Mouse (Mus musculus) liver, postnatal 0 days (tissue): ENCODE measurements at regions not wholly inside any gene's neighbourhood (a gene's known extent, or its start where the extent isn't known, plus 50 kb on each side); places are given as distances from the start of the nearest gene placed in this dataset.

Source experiments
- ATAC-seq: fragments of 200-750 bp; cut with Nextera tagmentation; 2 replicates; pipeline ENCODE4 v1.8.0; 2017; ENCODE audit warnings: mild to moderate bottlenecking, moderate library complexity
- DNase-seq: peaks from one replicate; pipeline ENCODE4 v3.0.0-alpha.2; 2016
- H3K27ac ChIP-seq: fragments of 300-500 bp; sonication (generic); 2 replicates; pipeline ENCODE4 v1.5.1; 2014; ENCODE audit warnings: antibody characterized with exemption, moderate library complexity, mild to moderate bottlenecking, low read depth
- H3K27me3 ChIP-seq: fragments of 300-500 bp; sonication (generic); 2 replicates; pipeline ENCODE4 v1.6.1; 2014; ENCODE audit warnings: low read length, control low read depth, mixed read lengths; ENCODE audit not compliant: insufficient read depth
- H3K36me3 ChIP-seq: fragments of 300-500 bp; sonication (generic); replicated peaks from 2 replicates; pipeline ENCODE4 v1.6.1; 2014; ENCODE audit warnings: mild to moderate bottlenecking, control low read depth, low read length, moderate library complexity, mixed read lengths; ENCODE audit not compliant: insufficient read depth
- H3K4me1 ChIP-seq: fragments of 300-500 bp; sonication (generic); 2 replicates; pipeline ENCODE4 v1.6.1; 2014; ENCODE audit warnings: antibody characterized with exemption, mild to moderate bottlenecking, control low read depth; ENCODE audit not compliant: insufficient read depth
- H3K4me2 ChIP-seq: fragments of 300-500 bp; sonication (generic); 2 replicates; pipeline ENCODE4 v1.6.1; 2014; ENCODE audit warnings: low read depth, mild to moderate bottlenecking, low read length, moderate library complexity, mixed read lengths
- H3K4me3 ChIP-seq: fragments of 300-500 bp; sonication (generic); 2 replicates; pipeline ENCODE4 v1.5.1; 2014; ENCODE audit warnings: low read depth, low read length
- H3K9ac ChIP-seq: fragments of 300-500 bp; sonication (generic); replicated peaks from 2 replicates; pipeline ENCODE4 v1.6.1; 2014; ENCODE audit warnings: mild to moderate bottlenecking, moderate library complexity
- H3K9me3 ChIP-seq: fragments of 300-500 bp; sonication (generic); 2 replicates; pipeline ENCODE4 v1.6.1; 2016; ENCODE audit warnings: mild to moderate bottlenecking, control low read depth, low read length, mixed read lengths
- CTCF ChIP-seq: sonication (generic); IDR thresholded peaks from 2 replicates; pipeline ENCODE4 v1.5.1; 2016; ENCODE audit warnings: antibody characterized with exemption, low read depth
- EP300 ChIP-seq: IDR thresholded peaks from 2 replicates; pipeline ENCODE4 v1.6.1; 2016; ENCODE audit warnings: antibody characterized with exemption, low read depth, mild to moderate bottlenecking
- WGBS: fragments of 180-500 bp; shearing (Covaris S2); extraction: QIAGEN DNeasy Blood & Tissue Kit; methylation state at CpG from one replicate; pipeline ENCODE4 v1.1.7; 2014; ENCODE audit not compliant: insufficient replicate concordance; 5-methylcytosine and 5-hydroxymethylcytosine counted together

DNA sequence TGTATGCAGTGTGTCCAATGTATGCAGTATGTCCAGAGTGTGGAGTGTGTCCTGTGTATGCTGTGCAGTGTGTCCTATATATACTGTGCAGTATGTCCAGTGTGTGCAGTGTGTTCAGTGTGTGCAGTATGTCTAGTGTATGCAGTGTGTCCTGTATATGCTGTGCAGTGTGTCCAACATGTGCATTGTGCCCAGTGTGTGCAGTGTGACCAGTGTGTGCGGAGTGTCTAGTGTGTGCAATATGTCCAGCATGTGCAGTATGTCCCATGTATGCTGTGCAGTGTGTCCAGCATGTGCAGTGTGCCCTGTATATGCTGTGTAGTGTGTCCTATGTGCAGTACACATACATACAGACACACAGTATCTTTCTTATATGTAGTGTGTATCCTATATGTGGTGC lies 121.9 kb downstream of the Psmg1 start:
- no peaks in the 10 kb centered on the region for H3K36me3 ChIP-seq
- H3K9ac ChIP-seq: no peak overlapping the region
- no peak overlapping the region for H3K4me2 ChIP-seq
- WGBS: 87% methylated on average over 1 of the region's 1 CpGs
- DNase-seq (no peak), ATAC-seq (no peak; the same call in 1 of the 2 replicates)
- no peak overlapping the region for H3K27ac ChIP-seq
- H3K4me1 ChIP-seq: no peaks in the 10 kb centered on the region
- H3K9me3 ChIP-seq: no peaks in the 10 kb centered on the region
- no peak overlapping the region for H3K4me3 ChIP-seq
- no peaks in the 10 kb centered on the region for H3K27me3 ChIP-seq
- TF ChIP-seq CTCF: no peak
- TF ChIP-seq EP300: no peak

DNA sequence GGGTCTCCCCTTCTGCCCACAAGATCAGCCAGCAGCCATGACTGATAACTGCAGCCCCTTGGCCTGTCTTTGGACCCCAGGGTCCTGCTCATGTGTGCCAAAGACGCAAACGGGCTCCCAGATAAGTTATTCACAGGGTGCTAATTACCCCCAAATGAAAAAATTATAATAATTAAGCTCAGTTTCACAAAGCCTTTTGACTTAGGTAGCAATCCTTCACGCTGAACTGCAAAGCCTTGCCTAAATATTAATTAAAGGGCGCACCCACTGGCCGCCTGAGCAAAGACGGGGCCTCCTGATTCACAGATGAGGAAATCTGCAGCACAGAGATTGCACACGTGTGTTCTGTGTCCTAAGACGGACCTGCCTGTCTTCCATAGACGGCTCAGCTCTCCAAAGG lies 123.2 kb downstream of the Psmg1 start:
- DNase-seq: no peak

DNA sequence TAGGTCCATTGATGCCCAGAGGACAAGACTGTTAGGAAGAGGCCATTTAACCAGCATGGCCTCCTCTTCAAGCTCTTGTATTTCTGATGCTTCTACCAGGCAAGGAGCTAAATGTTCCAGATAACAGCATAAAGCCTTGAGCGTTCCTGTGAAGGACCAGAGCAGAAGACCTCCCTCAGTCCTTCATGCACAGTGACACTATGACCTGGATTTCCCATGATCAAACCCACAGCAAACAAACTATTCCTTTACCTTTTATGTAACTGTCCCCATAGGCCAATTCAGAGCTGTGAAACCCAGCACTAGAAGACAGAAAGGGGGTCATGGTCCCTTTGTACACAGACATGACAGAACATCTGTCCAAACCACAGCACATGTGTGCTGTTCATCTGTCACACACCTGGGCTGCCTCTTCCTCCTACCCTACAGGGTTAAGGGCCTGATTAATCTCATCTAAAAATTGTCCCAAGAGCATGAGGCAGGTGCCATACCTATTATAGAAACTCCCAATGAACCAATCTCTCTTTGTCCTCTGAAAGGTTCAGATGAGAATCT lies 123.8 kb downstream of the Psmg1 start:
- Histone ChIP-seq H3K4me3 (no peak overlapping the region), H3K4me1 (peaks cover 10% of the 10 kb centered on the region), H3K27ac (no peak overlapping the region), H3K4me2 (no peak overlapping the region), H3K9ac (no peak overlapping the region), H3K27me3 (no peaks in the 10 kb centered on the region), H3K9me3 (no peaks in the 10 kb centered on the region), H3K36me3 (no peaks in the 10 kb centered on the region)
- DNase-seq (no peak), ATAC-seq (no peak)
- no peak for TF ChIP-seq EP300
- TF ChIP-seq CTCF: no peak
- 70% methylated on average over 1 of the region's 1 CpGs for WGBS

More for the DNA sequence above, 123.2 kb downstream of the Psmg1 start:
- Histone ChIP-seq H3K27me3 (no peaks in the 10 kb centered on the region), H3K4me2 (no peak overlapping the region), H3K9ac (no peak overlapping the region), H3K4me1 (peaks cover 6% of the 10 kb centered on the region), H3K4me3 (no peak overlapping the region), H3K36me3 (no peaks in the 10 kb centered on the region), H3K9me3 (no peaks in the 10 kb centered on the region), H3K27ac (no peak overlapping the region)
- no peak for ATAC-seq
- TF ChIP-seq EP300: no peak
- no peak for TF ChIP-seq CTCF
- 66% methylated on average over 9 of the region's 9 CpGs for WGBS

DNA sequence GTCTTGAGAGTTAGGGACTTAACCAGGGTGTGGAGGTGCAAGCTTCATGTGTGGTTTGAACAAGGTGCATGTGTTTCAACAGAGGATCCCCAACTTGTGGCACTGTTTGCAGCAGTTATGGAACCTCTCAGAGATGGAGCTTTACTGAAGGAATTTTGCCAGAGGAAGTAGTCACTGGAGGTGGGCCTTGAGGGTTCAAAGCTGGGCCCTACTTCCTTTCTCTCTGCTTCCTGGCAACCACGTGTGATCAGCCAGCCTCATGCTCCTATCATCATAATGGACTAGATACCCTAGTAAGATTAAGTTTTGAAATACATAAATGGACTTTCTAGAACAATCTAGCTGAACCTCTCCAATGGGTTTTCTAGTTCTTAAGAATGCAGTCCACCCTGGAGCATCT lies 125.2 kb downstream of the Psmg1 start:
- no peaks in the 10 kb centered on the region for H3K9me3 ChIP-seq
- ATAC-seq (no peak), DNase-seq (no peak)
- no peak overlapping the region for H3K4me2 ChIP-seq
- H3K9ac ChIP-seq: no peak overlapping the region
- no peak overlapping the region for H3K27ac ChIP-seq
- no peaks in the 10 kb centered on the region for H3K36me3 ChIP-seq
- H3K4me1 ChIP-seq: peaks cover 10% of the 10 kb centered on the region
- no peak overlapping the region for H3K4me3 ChIP-seq
- TF ChIP-seq CTCF: no peak
- TF ChIP-seq EP300: no peak
- WGBS: 22% methylated on average over 1 of the region's 1 CpGs
- no peaks in the 10 kb centered on the region for H3K27me3 ChIP-seq

DNA sequence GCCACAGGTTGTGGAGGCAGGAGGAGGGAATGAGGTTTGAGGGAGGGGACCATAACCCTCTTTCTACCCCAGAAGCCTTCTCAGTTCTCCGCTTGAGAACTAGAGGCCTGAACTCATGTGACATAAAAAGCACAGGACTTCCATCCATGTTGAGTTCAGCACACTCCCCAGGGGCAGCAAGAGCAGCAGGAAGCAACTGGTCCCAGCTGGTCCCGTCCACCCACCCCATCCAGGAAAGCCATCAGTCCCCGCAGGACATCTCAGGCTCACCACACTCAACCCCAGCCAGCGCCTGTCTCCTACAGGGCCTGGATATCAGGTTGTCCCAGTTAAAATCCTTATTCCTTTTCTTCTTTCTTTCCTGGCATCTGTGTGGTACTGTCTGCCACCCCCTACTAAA lies 126.1 kb downstream of the Psmg1 start:
- no peak overlapping the region for H3K27ac ChIP-seq
- DNase-seq: no peak
- WGBS: 72% methylated on average over 4 of the region's 4 CpGs
- H3K4me3 ChIP-seq: no peak overlapping the region
- no peak overlapping the region for H3K9ac ChIP-seq
- H3K4me2 ChIP-seq: no peak overlapping the region
- TF ChIP-seq EP300 (no peak), CTCF (no peak)
- no peaks in the 10 kb centered on the region for H3K27me3 ChIP-seq
- H3K36me3 ChIP-seq: no peaks in the 10 kb centered on the region
- H3K9me3 ChIP-seq: no peaks in the 10 kb centered on the region
- H3K4me1 ChIP-seq: peaks cover 10% of the 10 kb centered on the region
- no peak for ATAC-seq

DNA sequence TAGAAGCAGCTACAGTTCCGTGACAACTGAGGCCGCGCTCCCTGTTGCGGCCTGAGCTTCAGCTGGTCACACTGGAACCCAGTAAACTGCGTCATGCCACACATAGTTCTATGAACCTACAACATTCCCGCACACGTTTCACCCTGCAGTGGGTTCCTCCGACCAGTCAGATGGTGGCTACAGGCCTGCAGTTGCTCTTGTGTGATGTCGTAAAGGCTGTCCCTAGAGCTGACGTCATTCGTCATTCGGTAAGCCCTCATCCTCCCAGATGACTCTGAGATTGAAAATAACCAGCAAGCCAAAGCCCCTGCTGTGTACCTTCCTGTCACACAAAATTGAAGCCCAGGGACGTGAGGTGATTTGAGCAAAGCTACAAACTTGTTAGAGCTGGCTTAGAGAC lies 126.7 kb downstream of the Psmg1 start:
- TF ChIP-seq CTCF (no peak), EP300 (no peak)
- Histone ChIP-seq H3K9me3 (no peaks in the 10 kb centered on the region), H3K27ac (no peak overlapping the region), H3K36me3 (no peaks in the 10 kb centered on the region), H3K4me1 (peaks cover 10% of the 10 kb centered on the region), H3K4me2 (no peak overlapping the region), H3K4me3 (no peak overlapping the region), H3K9ac (no peak overlapping the region), H3K27me3 (no peaks in the 10 kb centered on the region)
- ATAC-seq (no peak), DNase-seq (no peak)
- 76% methylated on average over 13 of the region's 13 CpGs for WGBS

DNA sequence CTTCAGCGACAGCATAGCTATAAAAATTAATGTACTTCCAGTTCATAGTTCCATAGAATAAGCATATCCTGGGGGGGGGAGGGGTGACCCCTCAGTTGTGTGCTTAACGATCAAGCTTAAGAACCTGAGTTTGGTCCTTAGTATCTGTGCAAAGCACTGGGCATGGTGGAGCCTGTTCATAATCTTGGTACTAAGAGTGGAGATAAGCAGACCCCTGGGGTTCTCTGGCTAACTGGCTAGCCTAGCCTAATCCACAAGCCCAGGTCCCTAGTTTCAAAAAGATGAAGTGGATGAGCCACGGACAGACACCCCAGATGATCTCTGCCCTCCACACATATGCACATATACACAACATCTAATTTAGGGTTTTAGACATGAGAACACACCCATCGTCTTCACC lies 127.2 kb downstream of the Psmg1 start:
- TF ChIP-seq EP300 (no peak), CTCF (no peak)
- peaks cover 10% of the 10 kb centered on the region for H3K4me1 ChIP-seq
- H3K27me3 ChIP-seq: no peaks in the 10 kb centered on the region
- H3K9me3 ChIP-seq: no peaks in the 10 kb centered on the region
- no peak overlapping the region for H3K4me3 ChIP-seq
- no peak overlapping the region for H3K27ac ChIP-seq
- no peak overlapping the region for H3K9ac ChIP-seq
- H3K36me3 ChIP-seq: no peaks in the 10 kb centered on the region
- no peak for DNase-seq
- ATAC-seq: no peak
- no peak overlapping the region for H3K4me2 ChIP-seq
- 59% methylated on average over 4 of the region's 4 CpGs for WGBS
